Mouse (Mus musculus): ENCODE results near the gene Cald1.

GRCm38 (mm10) chr6:34709289-34709688 lies 111.0 kb downstream of the Cald1 start:
- no peak for TF ChIP-seq CTCF (IDR thresholded peaks at IDR 0.05; ENCODE audit: low read depth, low read length)
- no peak for TF ChIP-seq POLR2A (IDR thresholded peaks at IDR 0.05; ENCODE audit: borderline replicate concordance, low read depth, low read length)

Measured in bone marrow macrophage, adult 2 months (primary cell).